Mouse (Mus musculus): ENCODE results near the gene 4933402N22Rik. TPM values are rescaled to one million over a fixed set of nuclear protein-coding genes. Genes with fewer than 3 reads are reported as not detected.
"Not testable (repeated sequence)": the region's sequence is repeated elsewhere in the genome, so short reads cannot be mapped to it uniquely, and the experiment has no call there.

Gene 4933402N22Rik
- polyA plus RNA-seq (2012; rRNA removed) = not detected in 2 replicates

- not testable (repeated sequence) for DNase-seq (ENCODE audit: low spot score)
Observed at GRCm38 (mm10) chr5:11917743-11918142, at the start of gene 4933402N22Rik. TSS of gene 4933402N22Rik (plus strand) at chr5:11918043.

- DNase-seq (ENCODE audit: low spot score) = not testable (repeated sequence)
Observed at GRCm38 (mm10) chr5:11923790-11924189, 5.9 kb downstream of the 4933402N22Rik start.

Other genes starting within 250 kb of the 4933402N22Rik start
- not detected in 2 replicates for gene Gm8922, start 236.1 kb upstream of the 4933402N22Rik start, polyA plus RNA-seq (2012; rRNA removed)
- not detected in 2 replicates for gene Gm8926, start 147.5 kb upstream of the 4933402N22Rik start, polyA plus RNA-seq (2012; rRNA removed)
- not detected in 2 replicates for gene Gm6465, start 72.5 kb upstream of the 4933402N22Rik start, polyA plus RNA-seq (2012; rRNA removed)